Comparison of ENCODE assay signal across 9 mouse cellular contexts in the genomic region with DNA sequence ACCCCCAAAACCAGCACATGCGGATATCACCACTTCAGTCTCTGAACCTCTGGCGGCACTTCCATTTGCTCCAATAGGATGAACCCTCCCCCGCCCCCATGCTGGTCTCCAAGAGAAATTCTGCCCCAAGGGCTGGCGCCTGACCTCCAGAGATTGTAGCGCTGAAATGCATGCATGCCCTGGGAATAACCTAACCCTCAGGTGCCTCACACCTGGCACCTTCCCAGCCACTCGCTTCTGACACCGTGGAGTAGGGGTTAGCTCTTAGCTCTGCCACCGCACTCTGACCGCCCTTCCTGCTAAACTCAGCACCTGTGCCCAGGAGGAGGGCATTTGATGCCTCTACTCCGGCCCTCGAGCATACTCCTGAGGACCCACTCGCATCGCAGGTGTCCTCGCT. TPM values are rescaled to one million over a fixed set of nuclear protein-coding genes. Genes with fewer than 3 reads are reported as not detected.
A peak's percentile ranks its signal among the peaks of the same experiment; 100 is the strongest.
DNase-seq lines count a peak whose midpoint lies in the region; ATAC-seq and TF ChIP-seq lines count a peak whose summit lies in the region.
"Had no signal": no experiment of that assay in that cellular context is flagged by ENCODE, and none has a peak within 500 bp of the region (broad histone marks: within the 10 kb centered on the region; RNA-seq: fewer than 3 reads in every experiment).

No protein-coding gene starts in this region.

- peak overlapping the region; percentile 55 for H3K4me3 ChIP-seq in kidney, embryonic 14.5 days (ENCODE audit: low read length)
- peak overlapping the region; percentile 64 for H3K4me3 ChIP-seq in bone marrow macrophage, adult 2 months (ENCODE audit: insufficient read depth, low read length)
- peak overlapping the region; percentile 45 for H3K4me3 ChIP-seq in intestine, embryonic 14.5 days (ENCODE audit: low read depth, low read length)
- H3K4me3 ChIP-seq in midbrain, embryonic 14.5 days (replicated peaks; ENCODE audit: low read depth, low read length), result peak overlapping the region; percentile 49

- no peak overlapping the region for H3K27ac ChIP-seq in kidney, embryonic 14.5 days (ENCODE audit: low read depth, low read length)
- no peak overlapping the region for H3K27ac ChIP-seq in bone marrow macrophage, adult 2 months (ENCODE audit: insufficient read depth, low read depth, low read length)
- no peak overlapping the region for H3K27ac ChIP-seq in intestine, embryonic 14.5 days (ENCODE audit: low read depth)
- no peak overlapping the region; the same call in 1 of the 2 replicates for H3K27ac ChIP-seq in midbrain, embryonic 14.5 days (replicated peaks; ENCODE audit: low read depth, low read length)

- no peaks in the 10 kb centered on the region for H3K9me3 ChIP-seq in kidney, embryonic 14.5 days (ENCODE audit: control insufficient read depth, low read length)
- H3K9me3 ChIP-seq in intestine, embryonic 14.5 days (ENCODE audit: control insufficient read depth, low read length), result no peaks in the 10 kb centered on the region
- no peaks in the 10 kb centered on the region for H3K9me3 ChIP-seq in midbrain, embryonic 14.5 days (ENCODE audit: control insufficient read depth, low read length)

- intact Hi-C loops in gastrocnemius, postnatal 36 days (cut with DNase I), result no loop called here

- peaks cover 9% of the 10 kb centered on the region; the same call in 1 of the 2 replicates for H3K4me1 ChIP-seq in kidney, embryonic 14.5 days (ENCODE audit: control insufficient read depth, insufficient read depth, low read length)
- no peaks in the 10 kb centered on the region for H3K4me1 ChIP-seq in bone marrow macrophage, adult 2 months (ENCODE audit: control insufficient read depth, insufficient read depth, low read length)
- peaks cover 8% of the 10 kb centered on the region for H3K4me1 ChIP-seq in intestine, embryonic 14.5 days (replicated peaks; ENCODE audit: control insufficient read depth, insufficient read depth, low read length)
- H3K4me1 ChIP-seq in midbrain, embryonic 14.5 days (ENCODE audit: control insufficient read depth, insufficient read depth, low read length), result no peaks in the 10 kb centered on the region

- no peak; the same call in 1 of the 2 replicates for ATAC-seq in kidney, embryonic 14.5 days (ENCODE audit: low FRiP score, low TSS enrichment)
- no peak; the same call in none of the 2 replicates for ATAC-seq in intestine, embryonic 14.5 days (replicated peaks; ENCODE audit: low FRiP score, low TSS enrichment, low read depth)
- ATAC-seq in midbrain, embryonic 14.5 days (ENCODE audit: low FRiP score, low TSS enrichment), result no peak; the same call in 1 of the 2 replicates

- DNase-seq in kidney, adult 18-20 months, result no peak
- DNase-seq in intestine, embryonic 14.5 days (ENCODE audit: low spot score), result no peak
- DNase-seq in midbrain, embryonic 14.5 days, result no peak
- no peak for DNase-seq in urinary bladder, adult 18-20 months (ENCODE audit: low spot score in 2 of 2)
- DNase-seq in gastrocnemius, postnatal 36 days, result no peak
- no peak for DNase-seq in embryo, embryonic 11 days

- TF ChIP-seq POLR2A in bone marrow macrophage, adult 2 months (IDR thresholded peaks at IDR 0.05; ENCODE audit: borderline replicate concordance, low read depth, low read length), result no peak

- TF ChIP-seq CTCF in bone marrow macrophage, adult 2 months (IDR thresholded peaks at IDR 0.05; ENCODE audit: low read depth, low read length), result no peak

- H3K4me2 ChIP-seq in kidney, embryonic 14.5 days (replicated peaks; ENCODE audit: low read depth, low read length), result peak overlapping the region; percentile 91
- H3K4me2 ChIP-seq in intestine, embryonic 14.5 days (ENCODE audit: low read length), result peak overlapping the region; percentile 85
- H3K4me2 ChIP-seq in midbrain, embryonic 14.5 days (ENCODE audit: low read length), result peak overlapping the region; percentile 90

- WGBS in kidney, embryonic 14.5 days, result under 1% methylated on average over 14 of the region's 14 CpGs
- 1% methylated on average over 14 of the region's 14 CpGs for WGBS in intestine, embryonic 14.5 days
- WGBS in midbrain, embryonic 14.5 days, result 1% methylated on average over 14 of the region's 14 CpGs

- peak overlapping the region; percentile 53 for H3K9ac ChIP-seq in kidney, embryonic 14.5 days (ENCODE audit: low read depth, low read length)
- peak overlapping the region; percentile 28 for H3K9ac ChIP-seq in intestine, embryonic 14.5 days (ENCODE audit: low read length)
- peak overlapping the region; percentile 63; the same call in 1 of the 2 replicates for H3K9ac ChIP-seq in midbrain, embryonic 14.5 days (replicated peaks; ENCODE audit: low read length)

- no peaks in the 10 kb centered on the region for H3K36me3 ChIP-seq in kidney, embryonic 14.5 days (ENCODE audit: control insufficient read depth, insufficient read depth, low read length)
- no peaks in the 10 kb centered on the region for H3K36me3 ChIP-seq in intestine, embryonic 14.5 days (ENCODE audit: control insufficient read depth, insufficient read depth, low read length)
- H3K36me3 ChIP-seq in midbrain, embryonic 14.5 days (ENCODE audit: control insufficient read depth, insufficient read depth, low read length), result no peaks in the 10 kb centered on the region

- H3K27me3 ChIP-seq in kidney, embryonic 14.5 days (ENCODE audit: control insufficient read depth, insufficient read depth, low read length), result peaks cover 6% of the 10 kb centered on the region; the same call in 1 of the 2 replicates
- no peaks in the 10 kb centered on the region for H3K27me3 ChIP-seq in intestine, embryonic 14.5 days (replicated peaks; ENCODE audit: control insufficient read depth, insufficient read depth, low read length)
- H3K27me3 ChIP-seq in midbrain, embryonic 14.5 days (ENCODE audit: control insufficient read depth, insufficient read depth, low read length), result no peaks in the 10 kb centered on the region; the same call in 1 of the 2 replicates

RNA-seq across cellular contexts. Expression of gene Cgn, which starts 0.3 kb away (rescaled TPM):
- 7.4 and 14.2 TPM in 2 replicates for polyA plus RNA-seq in kidney, embryonic 14.5 days (2014; fragmentation: Nextera tagmentation; extraction: Ambion mirVana)
- polyA plus RNA-seq in bone marrow macrophage, adult 2 months (2012; ENCODE audit: insufficient read depth, insufficient read length, missing spikeins), result 0.19 TPM in 1 of 2 replicates, not detected in the other
- 38.9 and 41.9 TPM in 2 replicates for polyA plus RNA-seq in intestine, embryonic 14.5 days (2014; fragmentation: Nextera tagmentation; extraction: Ambion mirVana)
- polyA plus RNA-seq in midbrain, embryonic 14.5 days (2014; fragmentation: Nextera tagmentation; extraction: Ambion mirVana), result 5.9 and 7.7 TPM in 2 replicates
- under 1 TPM; 0.12 to 0.13 TPM for total RNA-seq in gastrocnemius, postnatal 36 days (2021)
- total RNA-seq: neutrophil, adult 5-6 weeks had no signal

RNA-seq across cellular contexts. Expression of gene Pogz, which starts 51.4 kb away (rescaled TPM):
- polyA plus RNA-seq in kidney, embryonic 14.5 days (2014; fragmentation: Nextera tagmentation; extraction: Ambion mirVana), result 19.7 and 24.4 TPM in 2 replicates
- 20.7 and 28.6 TPM in 2 replicates for polyA plus RNA-seq in bone marrow macrophage, adult 2 months (2012; ENCODE audit: insufficient read depth, insufficient read length, missing spikeins)
- polyA plus RNA-seq in intestine, embryonic 14.5 days (2014; fragmentation: Nextera tagmentation; extraction: Ambion mirVana), result 19.6 and 19.9 TPM in 2 replicates
- 24.2 and 28.7 TPM in 2 replicates for polyA plus RNA-seq in midbrain, embryonic 14.5 days (2014; fragmentation: Nextera tagmentation; extraction: Ambion mirVana)
- 10 to 100 TPM; 12.3 to 14.5 TPM for total RNA-seq in gastrocnemius, postnatal 36 days (2021)
